ENCODE assay signal across 8 mouse cellular contexts in the genomic region with DNA sequence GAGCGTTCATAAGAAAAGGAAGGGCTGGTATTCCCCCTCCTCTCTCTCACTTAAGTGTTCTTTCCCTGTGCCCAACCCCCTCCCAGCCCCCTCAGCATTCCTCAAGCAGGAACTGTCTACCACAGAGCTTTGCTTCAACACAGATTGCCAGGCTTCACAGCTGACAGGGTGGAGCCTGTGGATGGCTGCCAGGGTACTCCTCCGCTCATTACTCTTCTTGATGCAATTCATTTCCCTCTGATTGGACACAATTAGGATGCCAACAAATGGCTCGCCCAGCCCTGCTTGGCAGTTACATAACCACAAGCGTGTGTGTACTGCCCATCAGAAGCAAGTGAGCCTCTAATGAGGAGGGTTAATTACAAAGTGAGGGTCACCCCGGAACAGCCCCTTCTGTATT.
DNase-seq lines count a peak whose midpoint lies in the region; ATAC-seq lines count a peak whose summit lies in the region.
"Had no signal": no experiment of that assay in that cellular context is flagged by ENCODE, and none has a peak within 500 bp of the region (broad histone marks: within the 10 kb centered on the region; RNA-seq: fewer than 3 reads in every experiment).

No protein-coding gene starts in this region.

- peaks cover 6% of the 10 kb centered on the region; the same call in 1 of the 2 replicates for H3K4me1 ChIP-seq in neural tube, embryonic 13.5 days (replicated peaks)

- no peak overlapping the region for H3K4me3 ChIP-seq in neural tube, embryonic 13.5 days
- H3K4me3 ChIP-seq: heart, embryonic 15.5 days had no signal

- H3K27me3 ChIP-seq in neural tube, embryonic 13.5 days = no peaks in the 10 kb centered on the region
- H3K27me3 ChIP-seq: heart, embryonic 15.5 days had no signal

- no peak overlapping the region for H3K4me2 ChIP-seq in neural tube, embryonic 13.5 days
- H3K4me2 ChIP-seq: heart, embryonic 15.5 days had no signal

- DNase-seq in neural tube, embryonic 10.5 days (ENCODE audit: extremely low spot score, low spot score) = no peak
- DNase-seq in cerebellum, postnatal 10 days = peak; percentile 96 to 97
- peak; percentile 12 to 37 for DNase-seq in heart, adult 9 months (ENCODE audit: low spot score in 2 of 2)
- DNase-seq in left cerebral cortex, adult 9 months (ENCODE audit: low spot score in 2 of 2) = peak; percentile 71 to 80
- DNase-seq in retina, postnatal 7 days (ENCODE audit: low read depth, low spot score) = peak; percentile 44
- DNase-seq in spleen, postnatal 14 days (ENCODE audit: low spot score in 2 of 2) = no peak

- no peaks in the 10 kb centered on the region for H3K36me3 ChIP-seq in neural tube, embryonic 13.5 days
- H3K36me3 ChIP-seq: heart, embryonic 15.5 days had no signal

- peaks cover 12% of the 10 kb centered on the region; the same call in 1 of the 2 replicates for H3K9me3 ChIP-seq in neural tube, embryonic 13.5 days
- H3K9me3 ChIP-seq: heart, embryonic 15.5 days had no signal

- peak; percentile 75 for ATAC-seq in neural tube, embryonic 13.5 days (ENCODE audit: low read depth)

- no peak overlapping the region for H3K9ac ChIP-seq in neural tube, embryonic 13.5 days
- H3K9ac ChIP-seq: heart, embryonic 15.5 days had no signal

- no peak overlapping the region for H3K27ac ChIP-seq in neural tube, embryonic 13.5 days (replicated peaks)
- H3K27ac ChIP-seq: heart, embryonic 15.5 days had no signal

- WGBS in neural tube, embryonic 13.5 days = 59% methylated on average over 5 of the region's 5 CpGs

Comparison
In these comparisons a context has a peak if more than half of its experiments do, and no peak if none do; other contexts are left out.
1. DNase-seq: peak in cerebellum, postnatal 10 days (2 of 2), heart, adult 9 months (2 of 2), left cerebral cortex, adult 9 months (2 of 2) and retina, postnatal 7 days (single experiment); none in neural tube, embryonic 10.5 days (single experiment) and spleen, postnatal 14 days (0 of 2).